Mouse (Mus musculus) CH12.LX (cell line): ENCODE results near the gene Gm37240. TPM values are rescaled to one million over a fixed set of nuclear protein-coding genes. Genes with fewer than 3 reads are reported as not detected.

ENCODE experiments used
- DNase-seq: peaks from one replicate; pipeline ENCODE4 v3.0.0-alpha.2; 2013; ENCODE audit errors: extremely low read depth
- H3K27ac ChIP-seq: 2 replicates; pipeline ENCODE4 v1.5.1; 2012; ENCODE audit warnings: low read depth, mild to moderate bottlenecking, control low read depth, moderate library complexity; ENCODE audit not compliant: insufficient read depth
- H3K27me3 ChIP-seq: replicated peaks from 2 replicates; pipeline ENCODE3; 2012; ENCODE audit warnings: inconsistent platforms
- H3K36me3 ChIP-seq, 2 experiments: replicated peaks in 1 of 2; 2 replicates each; pipeline versions ENCODE3 to v1.6.1; 2012; ENCODE audit warnings: inconsistent platforms in 1 of 2, low read length in 1 of 2, mild to moderate bottlenecking in 1 of 2, mixed read lengths in 1 of 2, moderate library complexity in 1 of 2; ENCODE audit not compliant: control insufficient read depth in 1 of 2, insufficient read depth in 1 of 2
- H3K4me1 ChIP-seq, 2 experiments: 2 replicates each; pipeline ENCODE4 v1.6.1; 2012; ENCODE audit warnings: inconsistent platforms in 1 of 2, moderate library complexity in 1 of 2; ENCODE audit not compliant: insufficient read depth in 2 of 2, control insufficient read depth in 1 of 2
- H3K4me2 ChIP-seq: 2 replicates; pipeline ENCODE4 v1.6.1; 2012; ENCODE audit warnings: low read depth, mild to moderate bottlenecking, control low read depth; ENCODE audit not compliant: poor library complexity, insufficient read depth, severe bottlenecking
- H3K4me3 ChIP-seq, 3 experiments: fragments of 150-350 bp in 1 of 3; sonication (generic) in 1 of 3; replicated peaks in 1 of 3; 2 replicates each; pipeline versions ENCODE3 to v1.5.1; 2011 to 2012; ENCODE audit warnings: low read depth in 2 of 3, low read length in 2 of 3, mild to moderate bottlenecking in 2 of 3, moderate library complexity in 2 of 3, control low read depth in 1 of 3, improper control_type of control experiment in 1 of 3, inconsistent platforms in 1 of 3, mixed read lengths in 1 of 3; ENCODE audit not compliant: poor library complexity in 1 of 3
- H3K79me2 ChIP-seq: replicated peaks from 2 replicates; pipeline ENCODE4 v1.6.1; 2012; ENCODE audit warnings: mild to moderate bottlenecking, moderate library complexity; ENCODE audit not compliant: control insufficient read depth, poor library complexity, insufficient read depth, severe bottlenecking; ENCODE audit errors: extremely low read depth
- H3K9ac ChIP-seq: 2 replicates; pipeline ENCODE4 v1.6.1; 2012; ENCODE audit warnings: low read depth, mild to moderate bottlenecking, control low read depth, moderate library complexity; ENCODE audit not compliant: insufficient read depth
- H3K9me3 ChIP-seq: replicated peaks from 2 replicates; pipeline ENCODE3; 2012; ENCODE audit warnings: low read length, inconsistent platforms, mixed read lengths
- CHD2 ChIP-seq: IDR thresholded peaks from 2 replicates; pipeline ENCODE4 v1.6.1; 2011; ENCODE audit warnings: low read length, improper control_type of control experiment
- CTCF ChIP-seq, 2 experiments: IDR thresholded peaks in 1 of 2; conservative IDR thresholded peaks in 1 of 2; 2 replicates each; pipeline ENCODE4 v1.5.1; 2011 to 2012; ENCODE audit warnings: low read depth in 2 of 2, low read length in 2 of 2, improper control_type of control experiment in 1 of 2, inconsistent platforms in 1 of 2, mild to moderate bottlenecking in 1 of 2, moderate library complexity in 1 of 2
- GABPA ChIP-seq: IDR thresholded peaks from 2 replicates; pipeline ENCODE4 v1.6.1; 2012; ENCODE audit warnings: low read depth, low read length, improper control_type of control experiment, inconsistent platforms; ENCODE audit not compliant: insufficient replicate concordance
- HCFC1 ChIP-seq: IDR thresholded peaks from 2 replicates; pipeline ENCODE4 v1.6.1; 2012; ENCODE audit warnings: low read depth, mild to moderate bottlenecking, inconsistent platforms, low read length, improper control_type of control experiment
- IRF4 ChIP-seq: IDR thresholded peaks from 2 replicates; pipeline ENCODE4 v1.6.1; 2014; ENCODE audit warnings: low read depth, mild to moderate bottlenecking, inconsistent platforms, low read length, improper control_type of control experiment
- JUN ChIP-seq: IDR thresholded peaks from 2 replicates; pipeline ENCODE4 v1.6.1; 2011; ENCODE audit warnings: low read depth, mild to moderate bottlenecking, low read length, improper control_type of control experiment, moderate library complexity; ENCODE audit not compliant: insufficient read depth
- KAT2A ChIP-seq: IDR thresholded peaks from 2 replicates; pipeline ENCODE4 v1.6.1; 2012; ENCODE audit warnings: low read length, improper control_type of control experiment, inconsistent platforms; ENCODE audit not compliant: insufficient replicate concordance
- MAFK ChIP-seq: IDR thresholded peaks from 2 replicates; pipeline ENCODE4 v1.6.1; 2011; ENCODE audit warnings: low read length, improper control_type of control experiment; ENCODE audit not compliant: insufficient replicate concordance
- MAZ ChIP-seq: IDR thresholded peaks from 2 replicates; pipeline ENCODE4 v1.6.1; 2012; ENCODE audit warnings: low read depth, mild to moderate bottlenecking, inconsistent platforms, low read length, improper control_type of control experiment, moderate library complexity
- MEF2A ChIP-seq: IDR thresholded peaks from 2 replicates; pipeline ENCODE4 v1.6.1; 2014; ENCODE audit warnings: low read depth, mild to moderate bottlenecking, inconsistent platforms, low read length, improper control_type of control experiment, borderline replicate concordance
- MYC ChIP-seq: IDR thresholded peaks from 2 replicates; pipeline ENCODE4 v1.6.1; 2011; ENCODE audit warnings: low read depth, mild to moderate bottlenecking, improper control_type of control experiment, low read length
- NRF1 ChIP-seq: IDR thresholded peaks from 2 replicates; pipeline ENCODE4 v1.6.1; 2014; ENCODE audit warnings: low read depth, mild to moderate bottlenecking, inconsistent platforms, low read length, improper control_type of control experiment, moderate library complexity
- PAX5 ChIP-seq: IDR thresholded peaks from 2 replicates; pipeline ENCODE4 v1.6.1; 2012; ENCODE audit warnings: low read length, inconsistent platforms, mixed read lengths
- POLR2A ChIP-seq: IDR thresholded peaks from 2 replicates; pipeline ENCODE4 v1.6.1; 2011; ENCODE audit warnings: low read depth, mild to moderate bottlenecking, improper control_type of control experiment, low read length
- RAD21 ChIP-seq: IDR thresholded peaks from 2 replicates; pipeline ENCODE4 v1.6.1; 2011; ENCODE audit warnings: low read depth, mild to moderate bottlenecking, low read length, improper control_type of control experiment, moderate library complexity
- RCOR1 ChIP-seq: conservative IDR thresholded peaks from 2 replicates; pipeline ENCODE4 v1.6.1; 2012; ENCODE audit warnings: low read depth, mild to moderate bottlenecking, inconsistent platforms, low read length, improper control_type of control experiment
- SIN3A ChIP-seq: IDR thresholded peaks from 2 replicates; pipeline ENCODE4 v1.6.1; 2012; ENCODE audit warnings: low read length, improper control_type of control experiment, inconsistent platforms
- TBP ChIP-seq: conservative IDR thresholded peaks from 2 replicates; pipeline ENCODE4 v1.6.1; 2011; ENCODE audit warnings: low read depth, low read length, improper control_type of control experiment
- TCF12 ChIP-seq: IDR thresholded peaks from 2 replicates; pipeline ENCODE4 v1.6.1; 2014; ENCODE audit warnings: low read depth, mild to moderate bottlenecking, inconsistent platforms, low read length, improper control_type of control experiment
- UBTF ChIP-seq: IDR thresholded peaks from 2 replicates; pipeline ENCODE4 v1.6.1; 2012; ENCODE audit warnings: low read depth, mild to moderate bottlenecking, inconsistent platforms, low read length, improper control_type of control experiment, moderate library complexity
- USF1 ChIP-seq: IDR thresholded peaks from 2 replicates; pipeline ENCODE4 v1.6.1; 2014; ENCODE audit warnings: low read depth, mild to moderate bottlenecking, inconsistent platforms, low read length, improper control_type of control experiment
- USF2 ChIP-seq: conservative IDR thresholded peaks from 2 replicates; pipeline ENCODE4 v1.6.1; 2011; ENCODE audit warnings: low read depth, low read length, improper control_type of control experiment
- ZC3H11A ChIP-seq: IDR thresholded peaks from 2 replicates; pipeline ENCODE4 v1.6.1; 2012; ENCODE audit warnings: low read depth, mild to moderate bottlenecking, inconsistent platforms, low read length, improper control_type of control experiment
- ZKSCAN1 ChIP-seq: IDR thresholded peaks from 2 replicates; pipeline ENCODE4 v1.6.1; 2012; ENCODE audit warnings: low read depth, inconsistent platforms, low read length, improper control_type of control experiment, borderline replicate concordance
- dilution Hi-C: fragments of 300-500 bp; cut with MboI; formaldehyde crosslinking; loops from 2 replicates; pipeline ENCODE4 v1.14.3; 2020; ENCODE audit warnings: low sequenced_read_pairs; ENCODE audit not compliant: extremely low pct_unique_long_range_greater_than_20kb, extremely low pct_ligation_motif_present
- in situ Hi-C: fragments of 300-500 bp; cut with MboI; formaldehyde crosslinking; loops from 3 replicates; pipeline ENCODE4 v1.14.3; 2019; ENCODE audit warnings: low sequenced_read_pairs, low pct_ligation_motif_present, low pct_unique_long_range_greater_than_20kb, mixed read lengths
- polyA plus RNA-seq: library from polyadenylated mRNA; unstranded; fragments of >175 nt; gene quantifications from 2 replicates; pipeline ENCODE4 v1.2.1, GENCODE M21; 2012; ENCODE audit warnings: low read depth; ENCODE audit not compliant: insufficient read length
- total RNA-seq, 2 experiments: library from RNA; depleted of rRNA; stranded (reverse); fragments of 300-350 nt in 1 of 2; fragments of >200 nt in 1 of 2; gene quantifications; 2 replicates each; pipeline ENCODE4 v1.2.3; 2012 to 2014

The Gm37240 gene
- total and polyA plus RNA-seq, 3 experiments, result 0.08 to 0.19 (median 0.14) TPM

- H3K79me2 ChIP-seq, result no peaks in the 10 kb centered on the region
- H3K4me2 ChIP-seq, result no peak overlapping the region
- H3K27ac ChIP-seq, result no peak overlapping the region
- H3K4me1 ChIP-seq, result no peaks in the 10 kb centered on the region
- H3K9ac ChIP-seq, result no peak overlapping the region
- in situ Hi-C loops (no loop called here), dilution Hi-C loops (no loop called here)
- DNase-seq, result no peak
- no peaks in the 10 kb centered on the region for H3K27me3 ChIP-seq
- H3K36me3 ChIP-seq, result no peaks in the 10 kb centered on the region
- TF ChIP-seq RCOR1 (no peak), MAZ (no peak), CTCF (conservative IDR thresholded peaks at IDR 0.05 in 1 of 2, IDR thresholded peaks at IDR 0.05 in 1 of 2; ENCODE audit: low read depth in 2 of 2, low read length in 2 of 2) (no peak), MAFK (peak; percentile 90), USF1 (no peak)
- H3K9me3 ChIP-seq, result no peaks in the 10 kb centered on the region
- no peak overlapping the region for H3K4me3 ChIP-seq
Measured at GRCm38 (mm10) chr3:85168816-85169215, 718.5 kb downstream of the Gm37240 start.

GRCm38 (mm10) chr3:85164931-85165330 is 722.4 kb downstream of the Gm37240 start:
- Histone ChIP-seq H3K27me3 (no peaks in the 10 kb centered on the region), H3K27ac (no peak overlapping the region), H3K9me3 (no peaks in the 10 kb centered on the region), H3K79me2 (no peaks in the 10 kb centered on the region), H3K9ac (no peak overlapping the region), H3K4me2 (no peak overlapping the region), H3K4me1 (no peaks in the 10 kb centered on the region), H3K4me3 (no peak overlapping the region), H3K36me3 (no peaks in the 10 kb centered on the region)
- TF ChIP-seq MAZ (no peak), CTCF (conservative IDR thresholded peaks at IDR 0.05 in 1 of 2, IDR thresholded peaks at IDR 0.05 in 1 of 2; ENCODE audit: low read depth in 2 of 2, low read length in 2 of 2) (no peak), SIN3A (no peak), PAX5 (no peak), MEF2A (no peak), CHD2 (no peak)
- dilution Hi-C loops (no loop called here), in situ Hi-C loops (no loop called here)
- DNase-seq, result no peak

GRCm38 (mm10) chr3:85163396-85163795 is 723.9 kb downstream of the Gm37240 start:
- Histone ChIP-seq H3K4me1 (no peaks in the 10 kb centered on the region), H3K9ac (no peak overlapping the region), H3K4me3 (no peak overlapping the region), H3K36me3 (no peaks in the 10 kb centered on the region), H3K4me2 (no peak overlapping the region), H3K79me2 (no peaks in the 10 kb centered on the region), H3K27ac (no peak overlapping the region), H3K27me3 (no peaks in the 10 kb centered on the region), H3K9me3 (no peaks in the 10 kb centered on the region)
- TF ChIP-seq UBTF, result no peak
- no peak for TF ChIP-seq JUN
- TF ChIP-seq ZKSCAN1, result no peak
- TF ChIP-seq IRF4, result no peak
- no peak for TF ChIP-seq RAD21
- TF ChIP-seq TCF12, result no peak
- TF ChIP-seq NRF1, result no peak
- TF ChIP-seq TBP, result no peak
- TF ChIP-seq MYC, result no peak
- no peak for TF ChIP-seq CHD2
- TF ChIP-seq KAT2A, result no peak
- TF ChIP-seq SIN3A, result no peak
- no peak for TF ChIP-seq ZC3H11A
- TF ChIP-seq HCFC1, result no peak
- TF ChIP-seq MAZ, result no peak
- TF ChIP-seq POLR2A, result no peak
- TF ChIP-seq USF2, result no peak
- TF ChIP-seq GABPA, result no peak
- dilution Hi-C loops, result no loop called here
- in situ Hi-C loops, result no loop called here
- DNase-seq, result no peak
